ENCODE assay signal across 8 mouse cellular contexts in genomic region chr16:64851563-64852362, GRCm38 (mm10). TPM values are rescaled to one million over a fixed set of nuclear protein-coding genes. Genes with fewer than 3 reads are reported as not detected.
A peak's percentile ranks its signal among the peaks of the same experiment; 100 is the strongest.
DNase-seq lines count a peak whose midpoint lies in the region; ATAC-seq and TF ChIP-seq lines count a peak whose summit lies in the region.

Gene Zfp654, minus strand, starts transcription at chr16:64851652.
Gene Cggbp1, plus strand, starts transcription at chr16:64851996.

- intact Hi-C loops in heart, postnatal 25 days (cut with DNase I) = loop anchor here (2.0 kb wide), 2 partner anchors 21 to 81 kb away; partner anchors contain the start of gene 4930453N24Rik

- H3K4me2 ChIP-seq in forebrain, embryonic 15.5 days (replicated peaks) = peak within 1 kb of the TSS; percentile 76

- H3K9ac ChIP-seq in ES-E14 (ENCODE audit: insufficient read depth, low read depth, low read length, poor library complexity, severe bottlenecking) = peak within 1 kb of the TSS; percentile 98
- peak within 1 kb of the TSS; percentile 80 for H3K9ac ChIP-seq in forebrain, embryonic 15.5 days (replicated peaks)

- peaks cover 12% of the 10 kb centered on the region for H3K36me3 ChIP-seq in ES-E14 (ENCODE audit: control insufficient read depth, insufficient read depth, low read length, poor library complexity, severe bottlenecking)
- H3K36me3 ChIP-seq in forebrain, embryonic 15.5 days = peaks cover 15% of the 10 kb centered on the region

- H3K27me3 ChIP-seq in forebrain, embryonic 15.5 days = no peaks in the 10 kb centered on the region

- peak; percentile 100 for ATAC-seq in forebrain, embryonic 15.5 days (replicated peaks)
- ATAC-seq in neutrophil, adult 5-6 weeks (ENCODE audit: extremely low read depth, insufficient number of reproducible peaks, low FRiP score, poor library complexity, severe bottlenecking) = peak; percentile 97

- in situ Hi-C loops in ES-E14 (cut with MboI; ENCODE audit: low sequenced_read_pairs in 2 of 2, unreplicated experiment in 2 of 2) = no loop called here

- H3K4me3 ChIP-seq in ES-E14 (ENCODE audit: insufficient read depth in 1 of 2, low read depth in 1 of 2, low read length in 2 of 2, poor library complexity in 1 of 2, severe bottlenecking in 1 of 2) = peak within 1 kb of the TSS; percentile 98
- peak within 1 kb of the TSS; percentile 78 for H3K4me3 ChIP-seq in forebrain, embryonic 15.5 days
- H3K4me3 ChIP-seq in lung, adult 2 months (replicated peaks; ENCODE audit: extremely low read depth, low read depth, low read length) = peak within 1 kb of the TSS; percentile 98

- H3K4me1 ChIP-seq in ES-E14 (ENCODE audit: control insufficient read depth in 2 of 2, insufficient read depth in 2 of 2, low read length in 2 of 2, poor library complexity in 1 of 2) = no peaks in the 10 kb centered on the region
- H3K4me1 ChIP-seq in forebrain, embryonic 15.5 days = peaks cover 33% of the 10 kb centered on the region
- H3K4me1 ChIP-seq in lung, adult 2 months (ENCODE audit: control insufficient read depth, insufficient read depth, low read length) = peaks cover 7% of the 10 kb centered on the region

- TF ChIP-seq POLR2A in lung, adult 2 months (IDR thresholded peaks at IDR 0.05; ENCODE audit: borderline replicate concordance, extremely low read depth, low read depth, low read length) = peak; percentile 47; the same call in 1 of the 2 replicates

- peak within 1 kb of the TSS; percentile 92 for H3K27ac ChIP-seq in ES-E14 (ENCODE audit: insufficient read depth, low read depth, low read length, poor library complexity, severe bottlenecking)
- peak within 1 kb of the TSS; percentile 97 for H3K27ac ChIP-seq in forebrain, embryonic 15.5 days (replicated peaks)

- no peak for TF ChIP-seq CTCF in lung, adult 2 months (IDR thresholded peaks at IDR 0.05; ENCODE audit: insufficient read depth, low read length)

- DNase-seq in ES-E14 (ENCODE audit: low read depth, low spot score) = peak; percentile 100
- DNase-seq in cerebellum, adult 11-12 months = peak; percentile 100
- DNase-seq in heart, postnatal 25 days (ENCODE audit: low spot score) = peak; percentile 100
- peak; percentile 100 for DNase-seq in layer of hippocampus, adult 18-20 months (ENCODE audit: low spot score in 2 of 2)
- peak; percentile 100 for DNase-seq in lung, adult 2 months
- DNase-seq in thymus, adult 18-20 months = peak; percentile 100

- H3K9me3 ChIP-seq in ES-E14 (ENCODE audit: control insufficient read depth, insufficient read depth, low read depth, low read length) = no peaks in the 10 kb centered on the region
- H3K9me3 ChIP-seq in forebrain, embryonic 15.5 days = no peaks in the 10 kb centered on the region

- under 1% methylated on average over 74 of the region's 85 CpGs for WGBS in forebrain, embryonic 15.5 days
- under 1% methylated on average over 70 of the region's 85 CpGs for WGBS in lung, adult 2 months

TF ChIP-seq in ES-E14, 5 proteins besides CTCF, POLR2A, EP300 and RAD21:
- TF ChIP-seq CHD2 (IDR thresholded peaks at IDR 0.05; ENCODE audit: low read depth, low read length) = peak; percentile 92
- TF ChIP-seq MAFK (IDR thresholded peaks at IDR 0.05; ENCODE audit: insufficient read depth, low read depth, low read length) = no peak
- no peak; the same call in 1 of the 2 replicates for TF ChIP-seq HCFC1 (IDR thresholded peaks at IDR 0.05; ENCODE audit: borderline replicate concordance, insufficient read depth, low read length)

RNA-seq across cellular contexts. Expression of gene Zfp654, which starts in this region (rescaled TPM):
- 16.1 and 19.4 TPM in 2 replicates for total RNA-seq in ES-E14 (2012; rRNA removed)
- 6.4 and 7.1 TPM in 2 replicates for polyA plus RNA-seq in forebrain, embryonic 15.5 days (2015; fragmentation: Nextera tagmentation; extraction: Ambion mirVana)
- 1 to 10 TPM; 8.8 to 9.9 TPM for total RNA-seq in heart, postnatal 25 days (2021)
- 10 to 100 TPM; 16.2 to 16.6 TPM for total RNA-seq in layer of hippocampus, adult 18-20 months (2021)
- polyA plus RNA-seq in lung, adult 2 months (2012; rRNA removed) = 0.75 and 1.2 TPM in 2 replicates
- total RNA-seq in neutrophil, adult 5-6 weeks (2017) = 19.4 and 21.5 TPM in 2 replicates

RNA-seq across cellular contexts. Expression of gene Cggbp1, which starts in this region (rescaled TPM):
- total RNA-seq in ES-E14 (2012; rRNA removed) = 63.9 and 75.4 TPM in 2 replicates
- 78.9 and 84.0 TPM in 2 replicates for polyA plus RNA-seq in forebrain, embryonic 15.5 days (2015; fragmentation: Nextera tagmentation; extraction: Ambion mirVana)
- total RNA-seq in heart, postnatal 25 days (2021) = 10 to 100 TPM; 38.2 to 44.0 TPM
- 10 to 100 TPM; 62.7 to 64.9 TPM for total RNA-seq in layer of hippocampus, adult 18-20 months (2021)
- polyA plus RNA-seq in lung, adult 2 months (2012; rRNA removed) = 8.7 and 17.4 TPM in 2 replicates
- total RNA-seq in neutrophil, adult 5-6 weeks (2017) = 102 and 103 TPM in 2 replicates

Comparison
In these comparisons a context has a peak if more than half of its experiments do, and no peak if none do; other contexts are left out.
1. Peak in every context shown above with its lines: DNase-seq, ATAC-seq, H3K4me3 ChIP-seq and H3K27ac ChIP-seq.